Mouse (Mus musculus): Measurements from ENCODE around the gene Tm9sf4. TPM values are rescaled to one million over a fixed set of nuclear protein-coding genes. Genes with fewer than 3 reads are reported as not detected.

Gene Tm9sf4
- polyA plus RNA-seq, 1 experiment, result 32.4 TPM

DNA sequence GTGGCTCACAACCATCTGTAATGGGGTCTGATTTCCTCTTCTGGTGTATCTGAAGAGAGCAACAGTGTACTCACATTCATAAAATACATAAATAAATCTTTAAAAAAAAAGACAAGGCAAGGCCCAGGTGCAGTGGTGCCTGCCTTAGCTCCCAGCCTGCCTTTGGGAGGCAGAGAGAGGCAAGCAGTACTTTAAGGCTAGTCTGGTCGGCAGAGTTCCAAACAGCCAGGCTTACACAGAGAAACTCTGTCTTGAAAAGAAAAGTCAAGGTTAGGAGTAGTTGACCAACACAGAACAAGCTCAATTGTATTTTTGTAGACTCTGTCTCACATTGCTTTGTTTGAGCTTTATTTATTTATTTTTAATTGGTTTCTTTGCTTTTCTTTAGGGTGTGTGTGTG is 41.7 kb downstream of the Tm9sf4 start:
- TF ChIP-seq FLI1 (IDR thresholded peaks at IDR 0.05; ENCODE audit: low read length) (no peak), GATA1 (IDR thresholded peaks at IDR 0.05; ENCODE audit: borderline replicate concordance, low read length) (no peak)
- Histone ChIP-seq H3K4me1 (peaks cover 36% of the 10 kb centered on the region), H3K9me3 (no peaks in the 10 kb centered on the region), H3K27me3 (replicated peaks) (no peaks in the 10 kb centered on the region), H3K4me3 (replicated peaks) (no peak overlapping the region), H3K36me3 (replicated peaks; ENCODE audit: low read length) (peaks cover 93% of the 10 kb centered on the region)

DNA sequence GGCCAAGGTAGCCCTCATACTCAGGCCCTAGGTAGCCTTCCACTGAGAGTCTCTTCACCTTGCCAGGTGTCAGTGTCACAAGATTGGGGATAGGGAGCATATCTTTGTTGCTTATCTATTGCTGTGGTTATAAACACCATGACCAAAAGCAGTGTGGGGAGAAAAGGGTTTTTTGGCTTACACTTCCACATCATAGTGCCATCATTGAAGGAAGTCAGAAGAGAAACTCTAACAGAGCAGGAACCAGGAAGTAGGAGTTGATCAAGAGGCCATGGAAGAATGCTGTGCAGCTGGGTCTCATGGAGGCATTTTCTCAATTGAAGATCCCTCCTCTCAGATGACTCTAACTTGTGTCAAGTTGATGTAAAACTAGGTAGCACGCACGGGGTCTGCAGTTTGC is 47.0 kb downstream of the Tm9sf4 start:
- Histone ChIP-seq H3K4me3 (replicated peaks) (peak overlapping the region; percentile 46), H3K36me3 (replicated peaks; ENCODE audit: low read length) (peaks cover 83% of the 10 kb centered on the region), H3K9me3 (no peaks in the 10 kb centered on the region), H3K27me3 (replicated peaks) (no peaks in the 10 kb centered on the region), H3K4me1 (peaks cover 35% of the 10 kb centered on the region)
- TF ChIP-seq GATA1 (IDR thresholded peaks at IDR 0.05; ENCODE audit: borderline replicate concordance, low read length) (no peak), FLI1 (IDR thresholded peaks at IDR 0.05; ENCODE audit: low read length) (no peak)

DNA sequence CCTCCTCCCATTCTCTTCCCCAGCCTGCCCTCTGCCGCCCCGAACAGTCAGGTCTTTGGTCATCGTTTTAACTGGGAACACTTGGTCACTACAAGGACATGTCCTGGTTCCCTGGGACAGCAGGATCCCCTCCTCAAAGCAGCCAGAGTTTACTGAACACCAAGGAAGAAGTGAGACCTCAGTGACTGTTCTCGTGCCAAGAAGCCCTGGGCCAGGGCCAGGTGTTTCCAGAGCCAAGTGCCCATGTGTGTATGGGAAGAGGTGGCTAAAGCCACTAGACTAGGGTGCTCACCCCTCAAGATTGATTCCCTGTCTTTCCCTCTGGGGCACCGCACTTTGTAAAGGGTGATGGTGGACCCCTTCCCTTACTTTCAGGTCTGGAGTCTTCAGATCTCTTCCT is 48.2 kb downstream of the Tm9sf4 start:
- H3K27me3 ChIP-seq (replicated peaks), result no peaks in the 10 kb centered on the region
- peaks cover 72% of the 10 kb centered on the region for H3K36me3 ChIP-seq (replicated peaks; ENCODE audit: low read length)
- no peak overlapping the region for H3K4me3 ChIP-seq (replicated peaks)
- no peaks in the 10 kb centered on the region for H3K9me3 ChIP-seq
- peaks cover 43% of the 10 kb centered on the region for H3K4me1 ChIP-seq
- TF ChIP-seq GATA1 (IDR thresholded peaks at IDR 0.05; ENCODE audit: borderline replicate concordance, low read length) (no peak), FLI1 (IDR thresholded peaks at IDR 0.05; ENCODE audit: low read length) (no peak)

DNA sequence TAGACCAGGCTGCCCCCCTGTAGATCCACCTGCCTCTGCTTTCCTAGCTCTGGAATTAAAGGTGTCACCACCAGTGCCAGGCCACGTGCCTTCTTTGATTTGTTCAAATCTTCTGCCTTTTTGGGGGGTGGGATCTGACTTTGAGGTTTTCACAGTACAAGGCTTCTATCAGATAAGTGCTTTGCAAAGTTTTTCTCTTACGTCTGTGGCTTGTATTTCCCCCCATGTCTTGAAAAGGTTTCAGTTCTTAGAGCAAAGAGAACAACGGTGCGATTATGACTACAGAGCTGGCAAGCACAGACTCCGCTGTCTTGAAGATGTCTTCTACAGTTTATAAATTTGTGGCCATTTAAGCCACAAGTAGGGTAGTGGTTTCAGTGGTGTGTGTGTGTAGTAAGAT is 50.3 kb downstream of the Tm9sf4 start:
- H3K9me3 ChIP-seq, result no peaks in the 10 kb centered on the region
- no peaks in the 10 kb centered on the region for H3K27me3 ChIP-seq (replicated peaks)
- peaks cover 50% of the 10 kb centered on the region for H3K36me3 ChIP-seq (replicated peaks; ENCODE audit: low read length)
- no peak overlapping the region for H3K4me3 ChIP-seq (replicated peaks)
- TF ChIP-seq FLI1 (IDR thresholded peaks at IDR 0.05; ENCODE audit: low read length), result no peak
- TF ChIP-seq GATA1 (IDR thresholded peaks at IDR 0.05; ENCODE audit: borderline replicate concordance, low read length), result no peak
- peaks cover 64% of the 10 kb centered on the region for H3K4me1 ChIP-seq

DNA sequence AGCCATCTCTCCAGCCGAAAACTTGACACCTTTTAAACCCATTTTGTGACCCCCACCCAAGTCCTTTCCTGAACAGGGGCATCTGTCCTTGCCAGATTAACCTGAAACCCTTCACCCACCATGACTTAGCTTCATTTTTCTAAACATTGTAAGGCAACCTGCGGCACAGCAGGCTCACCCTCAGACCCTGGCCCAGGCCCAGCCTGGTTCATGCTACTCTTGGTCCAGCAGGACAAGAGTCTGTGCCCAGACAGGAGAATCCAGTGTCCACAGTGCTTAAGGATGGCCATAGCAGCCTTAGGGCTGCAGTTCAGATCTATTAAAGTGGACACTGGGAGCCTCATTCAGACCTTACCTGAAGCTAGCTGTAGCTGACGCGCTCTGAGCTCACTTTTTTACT is 52.2 kb downstream of the Tm9sf4 start:
- peaks cover 73% of the 10 kb centered on the region for H3K4me1 ChIP-seq
- H3K36me3 ChIP-seq (replicated peaks; ENCODE audit: low read length), result peaks cover 36% of the 10 kb centered on the region
- H3K4me3 ChIP-seq (replicated peaks), result no peak overlapping the region
- peaks cover 1% of the 10 kb centered on the region for H3K27me3 ChIP-seq (replicated peaks)
- H3K9me3 ChIP-seq, result no peaks in the 10 kb centered on the region
- TF ChIP-seq GATA1 (IDR thresholded peaks at IDR 0.05; ENCODE audit: borderline replicate concordance, low read length), result no peak
- TF ChIP-seq FLI1 (IDR thresholded peaks at IDR 0.05; ENCODE audit: low read length), result no peak

DNA sequence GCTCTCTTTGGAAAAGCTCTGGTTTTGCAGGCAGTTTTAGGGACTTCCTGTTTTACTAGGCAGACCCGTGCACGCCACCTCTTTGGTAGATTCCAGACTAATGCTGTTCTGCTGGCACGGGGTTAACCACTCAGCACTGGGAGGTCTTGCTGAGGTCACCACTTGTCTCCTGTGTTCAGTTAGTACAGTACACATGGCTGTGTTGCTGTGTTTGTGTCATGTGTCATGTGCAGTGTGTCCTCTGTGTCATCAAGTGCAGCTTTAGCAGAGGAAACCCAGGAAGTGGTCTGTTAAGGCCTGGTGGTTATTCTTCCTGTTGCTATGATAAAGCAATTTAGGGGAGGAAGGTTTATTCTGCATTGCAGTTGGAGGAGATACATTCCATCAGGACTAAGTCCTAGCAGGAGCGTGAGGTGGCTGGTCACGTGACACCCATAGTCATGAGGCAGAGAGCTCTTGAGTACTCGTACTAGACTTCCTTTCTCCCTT is 53.7 kb downstream of the Tm9sf4 start:
- H3K27me3 ChIP-seq (replicated peaks), result peaks cover 1% of the 10 kb centered on the region
- TF ChIP-seq GATA1 (IDR thresholded peaks at IDR 0.05; ENCODE audit: borderline replicate concordance, low read length) (no peak), FLI1 (IDR thresholded peaks at IDR 0.05; ENCODE audit: low read length) (peak; percentile 53; the same call in 1 of the 2 replicates)
- H3K9me3 ChIP-seq, result no peaks in the 10 kb centered on the region
- peaks cover 24% of the 10 kb centered on the region for H3K36me3 ChIP-seq (replicated peaks; ENCODE audit: low read length)
- peaks cover 78% of the 10 kb centered on the region for H3K4me1 ChIP-seq
- H3K4me3 ChIP-seq (replicated peaks), result peak overlapping the region; percentile 86

DNA sequence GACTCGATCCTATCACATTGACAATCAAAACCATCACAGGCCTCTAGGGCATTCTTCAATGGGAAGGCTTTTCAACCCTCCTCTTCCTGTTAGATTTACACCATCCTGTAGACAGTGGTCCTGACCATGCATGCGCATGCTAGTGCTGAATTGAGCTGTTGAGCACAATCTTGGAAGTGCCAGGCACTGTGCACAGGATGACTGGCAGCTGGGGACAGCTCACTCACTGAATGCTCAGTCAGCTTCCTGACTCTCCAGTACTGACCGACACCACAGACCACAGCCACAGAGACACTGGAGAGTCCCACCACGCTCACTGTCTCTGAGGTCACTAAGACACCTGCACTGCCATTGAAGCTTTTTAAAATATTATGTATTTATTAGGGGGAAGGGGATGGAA is 54.3 kb downstream of the Tm9sf4 start:
- Histone ChIP-seq H3K9me3 (no peaks in the 10 kb centered on the region), H3K4me1 (peaks cover 84% of the 10 kb centered on the region), H3K36me3 (replicated peaks; ENCODE audit: low read length) (peaks cover 24% of the 10 kb centered on the region), H3K4me3 (replicated peaks) (peak overlapping the region; percentile 86), H3K27me3 (replicated peaks) (peaks cover 1% of the 10 kb centered on the region)
- TF ChIP-seq FLI1 (IDR thresholded peaks at IDR 0.05; ENCODE audit: low read length), result no peak
- TF ChIP-seq GATA1 (IDR thresholded peaks at IDR 0.05; ENCODE audit: borderline replicate concordance, low read length), result no peak; the same call in 2 of the 3 replicates

DNA sequence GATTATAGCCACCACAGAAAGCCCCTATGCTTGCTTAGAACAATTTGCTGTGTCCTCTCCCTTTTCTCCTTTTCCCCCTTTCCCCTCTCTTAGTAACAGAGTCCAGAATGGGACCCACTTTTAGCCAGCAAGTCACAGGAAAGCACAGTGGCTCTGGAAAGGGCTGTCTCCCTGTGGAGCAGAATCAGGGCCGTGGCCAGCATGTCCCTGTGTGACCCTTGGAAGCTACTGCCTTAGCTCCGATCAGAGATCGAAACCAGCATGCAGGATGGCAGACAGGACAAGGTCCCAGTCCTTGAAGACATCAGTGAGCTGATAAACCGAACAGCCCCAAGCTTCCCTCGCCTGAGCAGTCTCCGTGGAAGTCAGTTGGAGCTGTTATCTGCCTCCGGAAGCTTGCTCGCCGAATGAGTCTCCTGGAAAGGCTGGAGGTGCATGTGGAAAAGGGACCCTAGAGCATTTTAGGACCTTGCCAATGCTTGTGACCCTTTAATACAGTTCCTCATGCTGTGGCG is 56.8 kb downstream of the Tm9sf4 start:
- H3K4me1 ChIP-seq, result peaks cover 90% of the 10 kb centered on the region
- TF ChIP-seq GATA1 (IDR thresholded peaks at IDR 0.05; ENCODE audit: borderline replicate concordance, low read length) (no peak), FLI1 (IDR thresholded peaks at IDR 0.05; ENCODE audit: low read length) (no peak)

DNA sequence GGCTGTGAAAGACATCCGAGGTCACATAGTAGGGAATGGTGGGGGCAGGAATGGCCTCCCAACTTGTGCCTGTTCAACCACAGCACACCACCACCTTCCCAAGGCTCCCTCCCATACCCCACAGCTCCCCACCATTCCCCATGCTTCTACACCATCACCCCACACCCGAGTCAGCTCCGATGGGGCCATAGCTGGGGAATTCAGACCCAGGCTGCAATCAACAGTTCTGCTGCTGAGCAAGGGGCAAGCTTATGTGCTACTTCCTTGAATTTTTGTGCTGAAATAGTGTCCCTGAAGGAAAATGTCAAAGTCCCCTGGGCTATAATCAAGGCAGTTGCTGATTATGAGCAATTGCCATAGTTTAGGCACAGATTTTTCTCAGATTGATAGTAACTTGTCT is 57.4 kb downstream of the Tm9sf4 start:
- Histone ChIP-seq H3K4me1 (peaks cover 87% of the 10 kb centered on the region), H3K27me3 (replicated peaks) (peaks cover 1% of the 10 kb centered on the region), H3K9me3 (no peaks in the 10 kb centered on the region), H3K36me3 (replicated peaks; ENCODE audit: low read length) (peaks cover 25% of the 10 kb centered on the region), H3K4me3 (replicated peaks) (no peak overlapping the region)
- TF ChIP-seq GATA1 (IDR thresholded peaks at IDR 0.05; ENCODE audit: borderline replicate concordance, low read length) (no peak), FLI1 (IDR thresholded peaks at IDR 0.05; ENCODE audit: low read length) (no peak)

More for the DNA sequence above, 56.8 kb downstream of the Tm9sf4 start:
- peaks cover 25% of the 10 kb centered on the region for H3K36me3 ChIP-seq (replicated peaks; ENCODE audit: low read length)
- H3K9me3 ChIP-seq, result no peaks in the 10 kb centered on the region
- H3K4me3 ChIP-seq (replicated peaks), result no peak overlapping the region
- H3K27me3 ChIP-seq (replicated peaks), result peaks cover 1% of the 10 kb centered on the region

DNA sequence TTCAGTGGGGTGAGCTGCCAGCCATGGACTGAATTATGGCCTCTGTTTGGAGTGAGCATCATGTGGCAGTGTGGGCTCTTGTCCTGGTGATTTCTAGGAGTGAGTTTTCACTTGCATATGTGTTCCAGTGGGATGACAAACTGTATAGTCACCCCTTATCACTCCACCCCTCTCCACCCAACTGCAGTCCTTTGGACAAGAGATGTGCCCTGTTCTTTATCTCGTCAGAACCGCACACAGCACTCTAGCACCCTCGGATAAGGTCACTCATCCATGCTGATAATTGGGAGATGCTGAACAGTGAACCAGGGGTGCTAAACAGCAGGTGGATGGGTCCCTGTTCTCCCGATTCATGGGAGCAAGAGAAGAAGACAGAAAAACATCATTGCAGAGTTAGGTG is 60.5 kb downstream of the Tm9sf4 start:
- no peak overlapping the region for H3K4me3 ChIP-seq (replicated peaks)
- peaks cover 28% of the 10 kb centered on the region for H3K36me3 ChIP-seq (replicated peaks; ENCODE audit: low read length)
- peaks cover 85% of the 10 kb centered on the region for H3K4me1 ChIP-seq
- H3K9me3 ChIP-seq, result no peaks in the 10 kb centered on the region
- TF ChIP-seq FLI1 (IDR thresholded peaks at IDR 0.05; ENCODE audit: low read length) (no peak), GATA1 (IDR thresholded peaks at IDR 0.05; ENCODE audit: borderline replicate concordance, low read length) (no peak)
- peaks cover 1% of the 10 kb centered on the region for H3K27me3 ChIP-seq (replicated peaks)

Measured in megakaryocyte, embryonic 14.5 days (primary cell).